Mouse (Mus musculus) T-helper 2 cell (primary cell): ENCODE results near the gene Hps5.
"Not testable (repeated sequence)": the region's sequence is repeated elsewhere in the genome, so short reads cannot be mapped to it uniquely, and the experiment has no call there.

Experiments used
- in situ Hi-C: fragments of 300-600 bp; cut with MboI, MseI; formaldehyde crosslinking; loops from one replicate; pipeline ENCODE4 v1.15.1; 2025; ENCODE audit warnings: high pct_unique_total_duplicates

The Hps5 gene

DNA sequence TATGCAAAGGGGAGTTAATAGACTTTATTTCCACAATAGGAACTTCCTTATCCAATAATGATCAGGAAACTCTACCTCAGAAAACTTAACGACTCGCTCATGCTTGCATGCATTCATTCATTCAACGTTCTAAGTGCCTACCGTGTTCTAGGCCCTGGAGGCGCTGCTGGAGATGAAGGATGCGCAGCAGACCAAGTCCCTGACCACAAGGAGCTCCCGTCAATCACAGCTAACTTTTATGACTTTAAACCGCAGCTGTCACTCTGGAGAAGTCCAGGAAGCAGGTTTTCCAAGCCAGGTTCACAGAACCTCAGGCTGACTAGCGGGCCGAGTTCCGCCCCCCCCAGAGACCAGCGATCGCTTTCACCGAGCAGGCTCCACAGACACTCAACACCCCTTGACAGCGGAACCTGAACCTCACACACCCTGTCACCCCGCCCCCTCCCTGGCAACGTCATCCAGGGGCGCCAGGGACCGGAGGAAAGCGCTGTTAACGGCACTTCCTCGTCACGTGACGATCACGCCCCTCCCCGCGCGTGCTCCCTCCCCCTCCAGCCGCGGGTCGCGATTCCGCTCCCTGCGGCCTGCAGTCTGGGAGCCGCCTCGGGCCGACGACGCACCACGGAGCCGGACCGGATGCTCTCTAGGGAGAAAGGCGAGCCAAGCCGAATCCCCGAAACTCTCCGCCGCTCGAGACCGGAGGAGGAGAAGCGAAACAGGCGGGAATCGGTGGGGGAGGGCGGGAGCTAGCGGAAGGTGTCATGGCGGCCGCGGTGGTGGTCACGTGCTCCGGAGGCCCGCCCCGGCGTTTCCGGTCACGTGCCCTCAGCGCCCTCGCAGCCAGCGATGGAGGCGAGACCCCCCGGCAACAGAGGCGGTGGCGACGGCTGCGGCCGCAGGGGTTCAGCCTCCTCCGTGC lies at the start of gene Hps5, which contains the start of gene Gtf2h1:
Gene Hps5, minus strand, starts transcription at position 778 of the 919 bp plus-strand sequence.
Gene Gtf2h1, plus strand, starts transcription at position 817 of the 919 bp plus-strand sequence.
- in situ Hi-C loops, result loop anchor here (10.0 kb wide), 1 partner anchor 1201 kb away; no protein-coding TSS in a partner anchor

GRCm38 (mm10) chr7:46845211-46845977 lies 49.5 kb upstream of the Hps5 start:
- in situ Hi-C loops, result no loop called here

DNA sequence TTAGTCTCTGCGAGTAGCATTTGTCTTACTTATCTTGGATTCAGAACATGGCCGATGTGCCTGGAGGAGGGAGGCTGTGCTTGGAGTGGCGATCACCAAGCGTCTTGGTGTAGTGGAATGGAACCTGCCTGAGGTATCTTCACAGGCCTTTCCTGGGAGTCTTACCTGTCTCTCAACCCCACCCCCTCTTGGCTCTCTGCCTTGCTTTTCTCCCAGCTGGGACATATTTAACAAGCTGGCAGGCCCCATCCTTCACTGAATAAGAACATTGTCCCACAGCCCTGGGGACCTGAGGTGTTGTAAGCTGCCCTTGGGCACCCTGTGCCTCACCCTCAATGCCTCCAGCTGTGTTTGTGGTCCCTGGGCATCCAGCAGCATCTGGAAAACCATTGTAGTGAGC lies 47.7 kb upstream of the Hps5 start:
- in situ Hi-C loops, result no loop called here

DNA sequence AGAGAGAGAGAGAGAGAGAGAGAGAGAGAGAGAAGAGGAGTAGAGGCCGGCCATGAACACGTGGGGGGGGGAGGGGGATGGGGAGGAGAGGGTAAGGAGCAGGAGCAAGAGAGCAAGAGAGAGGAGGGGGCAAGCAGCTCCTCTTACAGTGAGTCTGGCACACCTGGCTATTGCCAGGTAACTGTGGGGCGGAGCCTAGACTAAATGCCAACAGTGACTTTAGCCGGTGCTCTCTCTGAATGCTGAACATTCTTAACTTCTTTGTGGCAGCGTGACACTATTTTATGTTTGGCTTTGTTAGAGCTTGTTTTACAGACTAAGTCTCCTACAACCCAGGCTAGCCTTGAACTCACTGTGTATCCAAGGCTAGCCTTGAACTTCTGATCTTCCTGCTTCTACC lies 46.4 kb upstream of the Hps5 start:
- in situ Hi-C loops, result no loop called here

DNA sequence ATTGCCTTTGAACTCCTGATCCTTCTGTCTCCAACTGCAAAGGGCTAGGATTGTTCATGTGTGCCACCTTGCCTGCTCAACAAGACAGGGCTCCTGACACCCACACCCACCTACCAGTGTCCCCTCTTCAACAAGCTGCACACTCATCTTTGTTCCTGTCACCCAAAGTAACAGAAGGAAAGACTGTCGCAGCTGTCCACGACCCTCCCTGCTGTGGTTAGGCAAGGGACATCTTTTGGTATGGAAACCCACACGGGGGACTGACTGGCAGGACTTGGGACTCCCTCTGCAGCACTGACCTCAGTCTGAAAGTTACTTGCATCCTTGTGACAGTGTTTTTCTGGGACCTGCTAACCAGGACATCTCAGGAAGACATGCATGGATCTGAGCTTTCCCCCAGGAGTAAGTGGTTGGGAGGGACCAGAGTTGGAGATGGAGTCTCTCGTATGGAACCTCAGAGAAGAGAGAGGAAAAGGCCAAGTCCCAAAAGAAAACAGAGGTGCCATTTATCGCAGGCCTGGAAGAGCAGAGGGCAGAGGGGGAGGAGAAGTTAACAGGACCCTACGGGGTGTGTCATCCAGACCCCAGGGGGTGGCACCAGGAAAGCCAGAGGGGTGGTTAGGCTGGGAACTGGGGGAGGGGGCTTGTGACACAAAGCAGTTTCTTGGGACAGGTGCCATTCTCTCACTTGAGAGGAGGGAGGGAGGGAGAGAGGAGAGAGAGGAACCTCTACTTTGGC lies 45.1 kb upstream of the Hps5 start, which contains the start of gene Ldha:
Gene Ldha, plus strand, starts transcription at position 689 of the 739 bp plus-strand sequence.
- in situ Hi-C loops, result no loop called here

GRCm38 (mm10) chr7:46840326-46840725 lies 44.5 kb upstream of the Hps5 start:
- in situ Hi-C loops, result no loop called here

DNA sequence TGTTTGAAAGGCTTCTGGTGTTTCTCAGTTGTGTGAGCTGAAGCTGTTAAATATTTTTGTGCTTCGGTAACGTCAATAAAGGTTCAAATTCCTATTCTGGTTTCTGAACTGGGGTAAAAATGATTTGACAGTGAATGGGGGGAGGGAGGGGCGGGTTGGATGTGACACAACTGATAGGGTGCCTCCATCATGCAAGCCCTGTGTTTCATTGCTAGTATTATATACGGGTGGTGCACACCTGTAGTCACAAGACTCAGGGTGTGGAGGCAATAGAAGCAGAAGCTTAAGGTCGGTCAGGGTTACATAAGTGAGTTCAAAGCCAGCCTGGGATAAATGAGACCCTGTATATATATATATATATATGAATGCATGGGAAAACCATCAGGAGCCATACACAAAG lies 44.0 kb upstream of the Hps5 start:
- in situ Hi-C loops, result no loop called here

GRCm38 (mm10) chr7:46839446-46839845 lies 43.6 kb upstream of the Hps5 start:
- in situ Hi-C loops, result no loop called here

DNA sequence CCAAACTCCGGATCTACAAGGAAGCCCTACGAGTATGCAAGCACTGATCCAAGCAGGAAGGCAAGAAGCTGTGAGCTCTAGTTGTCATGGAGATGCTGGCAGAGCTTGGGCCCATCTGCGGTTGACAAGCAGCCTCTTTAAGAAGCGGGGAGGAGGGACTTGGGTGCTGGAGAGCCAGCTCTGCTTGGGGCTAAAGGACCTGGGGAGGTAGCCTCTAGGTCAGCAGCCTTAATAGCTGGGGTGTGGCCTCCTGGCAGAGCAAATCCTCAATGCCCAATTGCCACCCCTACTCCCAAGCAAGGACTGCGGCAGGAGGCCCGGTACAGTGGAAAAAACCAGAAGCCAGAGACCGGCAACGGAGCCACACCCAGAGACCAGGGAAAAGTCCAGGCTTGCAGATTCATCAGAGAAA lies 43.0 kb upstream of the Hps5 start:
- in situ Hi-C loops, result no loop called here

DNA sequence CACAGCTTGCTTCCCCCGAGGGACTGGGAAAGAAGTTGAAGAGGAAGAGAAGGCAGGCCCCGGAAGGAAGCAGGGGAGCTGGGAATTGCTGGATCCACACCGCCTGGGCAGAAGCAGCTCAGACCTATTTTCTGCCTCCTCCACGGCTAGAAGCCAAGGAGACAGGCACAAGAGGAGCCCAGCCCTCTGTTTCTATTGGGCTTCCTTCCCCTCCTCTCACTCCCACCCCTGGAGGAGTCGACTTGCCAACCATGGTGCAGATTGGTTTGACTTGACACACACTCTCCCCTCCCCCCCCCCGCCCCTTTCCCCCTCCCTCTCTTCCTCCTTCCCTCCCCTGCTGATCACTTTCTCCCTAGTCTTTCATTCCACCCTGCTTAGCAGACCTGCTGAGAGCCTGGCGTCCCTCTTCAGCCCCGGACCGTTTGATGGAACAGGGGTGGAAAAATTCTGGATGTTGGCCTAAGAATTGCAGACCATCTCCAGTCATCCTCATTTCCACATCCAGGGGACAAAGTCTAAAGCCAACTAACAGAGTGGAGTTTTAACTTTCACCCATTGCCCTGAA lies 42.3 kb upstream of the Hps5 start:
- in situ Hi-C loops, result no loop called here

DNA sequence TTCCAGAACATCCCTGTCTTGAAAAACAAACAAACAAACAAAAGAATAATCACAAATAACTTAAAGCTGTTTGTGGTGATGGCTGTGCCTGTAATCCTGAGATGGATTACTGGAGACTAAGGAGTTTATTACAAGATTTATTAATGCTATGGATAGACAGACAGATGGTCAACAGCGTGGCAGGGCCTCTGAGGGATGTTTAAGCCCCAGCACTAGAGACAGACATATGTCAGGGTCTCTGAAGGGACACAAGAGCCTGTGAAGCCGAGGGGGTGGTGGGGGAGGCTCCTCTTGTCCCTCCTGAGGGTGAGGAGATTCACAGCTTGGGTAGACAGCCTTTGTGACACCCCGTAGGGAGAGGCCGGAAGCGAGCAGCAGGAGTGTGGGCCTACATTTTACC lies 41.2 kb upstream of the Hps5 start:
- in situ Hi-C loops, result no loop called here

DNA sequence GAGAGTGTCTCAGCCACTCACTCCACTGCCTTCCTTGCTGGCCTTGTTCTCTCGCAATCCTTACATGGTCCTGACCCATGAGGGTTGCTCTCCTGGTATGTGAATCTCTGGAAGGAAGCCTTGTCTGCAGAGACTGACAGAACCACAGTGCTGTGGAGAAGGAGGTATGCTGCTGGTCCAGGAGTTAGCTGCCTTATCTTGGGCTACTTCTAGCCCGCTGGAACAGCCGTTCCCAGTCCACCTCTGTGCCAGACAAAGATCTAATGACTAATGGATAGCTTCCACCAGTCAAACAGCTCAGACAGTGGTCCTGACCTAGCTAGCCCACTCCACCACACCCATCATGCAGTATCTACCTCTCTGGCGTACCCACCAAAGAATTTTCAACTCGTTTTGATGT lies 40.5 kb upstream of the Hps5 start:
- in situ Hi-C loops, result no loop called here

DNA sequence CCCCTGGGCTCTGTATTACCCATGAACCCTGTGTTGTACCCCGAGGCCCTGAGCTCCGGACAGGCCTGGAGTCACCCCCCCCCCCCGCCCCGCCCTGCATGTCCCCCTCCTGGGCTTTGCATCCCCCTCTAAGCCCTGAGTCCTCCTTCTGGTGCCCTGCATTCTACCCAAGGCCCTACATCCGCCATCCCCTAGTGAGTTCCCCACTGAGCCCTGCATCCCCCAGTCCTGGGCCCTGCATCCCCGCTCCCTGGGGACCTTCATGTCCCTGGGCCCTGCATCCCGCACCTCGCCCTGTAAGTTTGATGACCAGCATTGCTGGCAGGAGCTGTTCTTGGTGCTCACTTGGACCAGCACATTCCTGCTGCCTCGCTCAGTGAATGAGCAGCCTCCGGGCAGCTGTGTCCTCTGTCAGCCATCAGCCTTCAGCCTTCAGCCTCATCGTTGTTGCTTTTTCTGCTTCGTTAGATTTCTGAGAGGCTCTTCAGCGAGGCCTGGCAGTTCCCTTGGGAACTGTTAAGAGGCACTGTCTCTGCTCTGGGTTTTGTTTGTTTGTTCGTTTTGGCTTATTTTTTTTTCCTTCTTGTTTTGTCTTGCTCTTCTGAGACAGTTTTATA lies 39.2 kb upstream of the Hps5 start:
- in situ Hi-C loops, result no loop called here

DNA sequence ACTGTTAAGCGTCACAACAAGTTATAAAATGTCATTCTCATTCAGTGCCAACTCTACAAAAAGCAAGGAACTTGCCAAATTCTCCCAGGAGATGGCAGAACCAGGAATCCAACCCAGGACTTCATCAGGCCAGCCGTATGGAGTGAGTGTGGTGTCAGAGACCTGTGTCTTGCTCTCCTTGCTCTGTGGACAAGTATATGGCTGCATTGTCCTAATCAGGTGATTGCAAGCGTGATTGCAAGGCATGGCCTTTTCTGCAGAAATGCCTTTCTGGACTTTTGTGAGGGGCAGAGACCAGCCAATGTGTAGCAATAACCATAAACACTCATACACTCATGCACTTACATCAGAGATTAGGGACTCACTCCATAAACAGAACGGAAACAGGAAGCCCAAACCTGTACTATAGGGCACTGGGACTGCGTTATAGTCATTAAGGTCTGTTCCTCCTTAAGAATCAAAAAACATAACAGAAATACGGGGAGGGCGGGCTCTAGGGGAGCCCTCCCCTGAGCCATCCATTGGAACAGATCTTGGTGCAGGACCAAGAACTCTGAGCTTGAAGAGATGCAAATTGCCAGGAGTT lies 37.9 kb upstream of the Hps5 start:
- in situ Hi-C loops, result no loop called here

- in situ Hi-C loops, result no loop called here
Measured at GRCm38 (mm10) chr7:46833266-46833665, 37.4 kb upstream of the Hps5 start.

DNA sequence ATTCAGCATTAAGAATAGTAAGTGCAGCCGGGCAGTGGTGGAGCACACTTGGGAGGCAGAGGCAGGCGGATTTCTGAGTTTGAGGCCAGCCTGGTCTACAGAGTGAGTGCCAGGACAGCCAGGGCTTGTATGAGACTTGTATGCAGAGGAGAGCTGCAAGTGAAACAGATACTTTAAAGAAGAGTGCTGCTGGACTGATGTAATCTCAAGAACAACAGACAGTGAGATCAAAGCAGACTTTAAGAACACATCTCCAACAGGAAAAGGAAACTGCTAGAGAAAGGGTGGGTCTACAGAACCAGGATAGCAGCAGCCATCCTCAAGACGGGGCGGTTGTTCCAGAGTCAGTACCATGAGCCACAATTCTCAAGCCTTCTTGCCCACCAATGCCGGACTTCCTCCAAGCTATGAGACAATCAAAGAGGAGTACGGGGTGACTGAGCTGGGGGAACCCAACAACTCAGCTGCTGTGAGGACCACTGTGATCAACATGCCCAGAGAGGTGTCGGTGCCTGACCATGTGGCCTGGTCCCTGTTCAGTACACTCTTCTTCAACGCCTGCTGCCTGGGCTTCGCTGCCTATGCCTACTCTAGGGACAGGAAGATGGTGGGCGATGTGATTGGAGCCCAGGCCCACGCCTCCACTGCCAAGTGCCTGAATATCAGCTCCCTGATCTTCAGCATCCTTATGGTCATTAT lies 36.4 kb upstream of the Hps5 start:
- in situ Hi-C loops, result not testable (repeated sequence)

DNA sequence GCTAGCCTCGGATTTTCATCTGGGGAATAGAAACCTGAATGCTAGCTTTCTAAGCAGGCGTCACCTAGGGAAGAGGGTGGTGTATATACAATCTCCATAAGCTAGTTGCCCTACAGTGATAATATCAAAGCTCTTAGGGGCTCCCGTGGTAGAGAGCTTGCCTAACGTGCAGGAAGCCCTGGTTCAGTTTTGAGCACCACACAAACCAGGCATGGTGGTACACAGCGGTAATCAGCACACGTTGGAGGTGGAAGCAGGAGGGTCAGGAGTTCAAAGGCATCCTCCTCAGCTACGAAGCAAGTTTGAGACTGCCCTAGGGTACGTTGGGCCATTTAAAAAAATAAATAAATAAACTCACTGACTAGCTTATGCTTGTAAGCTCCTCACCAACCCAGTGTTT lies 35.8 kb upstream of the Hps5 start:
- in situ Hi-C loops, result no loop called here

DNA sequence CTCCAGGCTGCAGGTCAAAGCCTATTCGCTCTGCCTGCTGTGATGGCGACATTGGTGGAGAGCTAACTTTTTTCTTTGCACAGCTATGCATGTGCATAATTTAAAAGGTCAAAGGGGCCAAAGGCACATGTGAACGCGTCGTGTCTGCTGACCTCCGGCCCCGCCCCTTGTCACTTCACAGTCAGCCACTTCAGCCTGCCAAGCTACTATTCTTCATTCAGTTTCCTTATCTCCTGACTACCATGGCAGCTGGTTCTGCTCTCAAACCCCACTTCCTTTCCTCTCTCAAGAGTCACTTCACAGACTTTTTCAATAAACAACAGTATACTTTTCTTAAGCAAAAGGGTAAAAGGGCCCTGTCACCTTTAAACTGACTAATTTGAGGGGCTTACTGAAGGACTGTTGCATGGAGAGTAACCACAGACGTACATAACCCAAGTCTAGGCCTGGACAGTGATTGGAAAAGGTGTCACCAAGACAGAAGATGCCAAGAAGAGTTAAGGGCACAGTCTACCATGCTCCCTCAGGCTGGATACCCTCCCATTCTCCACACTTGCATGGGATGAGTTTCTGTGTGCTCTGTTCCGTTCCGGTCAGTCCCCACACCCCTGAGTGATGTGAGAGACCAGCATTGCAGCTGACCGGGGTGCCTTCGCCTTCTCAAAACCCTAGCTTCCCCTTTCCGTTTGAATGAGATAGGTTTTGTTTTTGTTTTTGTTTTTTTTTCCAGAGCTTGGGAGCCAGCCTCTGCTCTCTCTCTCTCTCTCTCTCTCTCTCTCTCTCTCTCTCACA lies 35.1 kb upstream of the Hps5 start:
- in situ Hi-C loops, result no loop called here

DNA sequence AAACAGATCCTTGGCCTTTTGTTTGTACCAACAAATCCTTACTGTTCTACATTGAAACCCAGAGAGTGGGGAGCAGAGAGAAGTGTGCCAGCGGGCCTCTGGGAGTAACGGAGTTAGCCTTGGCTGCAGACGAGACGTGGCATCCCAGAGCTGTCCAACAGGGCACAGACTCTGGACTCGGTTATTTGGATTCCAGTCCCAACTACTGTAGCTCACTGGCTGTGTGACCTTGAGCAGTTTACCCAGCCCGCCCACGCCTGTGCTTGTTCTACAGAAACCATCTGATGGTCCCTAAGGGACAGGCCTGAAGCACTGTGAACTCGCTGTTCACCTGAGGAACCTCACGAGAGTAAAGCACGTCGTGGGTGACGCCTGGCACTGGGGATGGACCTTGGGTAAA lies 34.0 kb upstream of the Hps5 start:
- in situ Hi-C loops, result no loop called here
